Mouse (Mus musculus) stomach, postnatal 0 days (tissue): ENCODE measurements around the gene Tmem205. TPM values are rescaled to one million over a fixed set of nuclear protein-coding genes. Genes with fewer than 3 reads are reported as not detected.

Source experiments
- ATAC-seq: fragments of 200-750 bp; cut with Nextera tagmentation; 2 replicates; pipeline ENCODE4 v1.8.0; 2017; ENCODE audit not compliant: low FRiP score, low TSS enrichment
- DNase-seq: peaks from one replicate; pipeline ENCODE4 v3.0.0-alpha.2; 2016; ENCODE audit warnings: low spot score
- H3K27ac ChIP-seq: fragments of 300-500 bp; sonication (generic); replicated peaks from 2 replicates; pipeline ENCODE4 v1.5.1; 2014; ENCODE audit warnings: mild to moderate bottlenecking, control low read depth
- H3K27me3 ChIP-seq: fragments of 300-500 bp; sonication (generic); 2 replicates; pipeline ENCODE4 v1.6.1; 2014; ENCODE audit warnings: low read length; ENCODE audit not compliant: control insufficient read depth, insufficient read depth
- H3K36me3 ChIP-seq: fragments of 300-500 bp; sonication (generic); 2 replicates; pipeline ENCODE4 v1.6.1; 2014; ENCODE audit warnings: low read length, mixed read lengths; ENCODE audit not compliant: control insufficient read depth, insufficient read depth
- H3K4me1 ChIP-seq: fragments of 300-500 bp; sonication (generic); replicated peaks from 2 replicates; pipeline ENCODE4 v1.6.1; 2014; ENCODE audit warnings: antibody characterized with exemption; ENCODE audit not compliant: control insufficient read depth, insufficient read depth
- H3K4me2 ChIP-seq: fragments of 300-500 bp; sonication (generic); replicated peaks from 2 replicates; pipeline ENCODE4 v1.6.1; 2014; ENCODE audit warnings: low read depth, mild to moderate bottlenecking, control low read depth, moderate library complexity
- H3K4me3 ChIP-seq: fragments of 300-500 bp; sonication (generic); 2 replicates; pipeline ENCODE4 v1.5.1; 2014; ENCODE audit warnings: low read depth, low read length, control low read depth
- H3K9ac ChIP-seq: fragments of 300-500 bp; sonication (generic); 2 replicates; pipeline ENCODE4 v1.6.1; 2014; ENCODE audit warnings: mild to moderate bottlenecking, low read length, control low read depth, mixed read lengths
- H3K9me3 ChIP-seq: fragments of 300-500 bp; sonication (generic); 2 replicates; pipeline ENCODE4 v1.6.1; 2016; ENCODE audit warnings: low read length; ENCODE audit not compliant: control insufficient read depth
- CTCF ChIP-seq: IDR thresholded peaks from 2 replicates; pipeline ENCODE4 v1.5.1; 2016; ENCODE audit warnings: antibody characterized with exemption, low read depth, mild to moderate bottlenecking, moderate library complexity
- EP300 ChIP-seq: optimal IDR thresholded peaks from 2 replicates; pipeline ENCODE3; 2016; ENCODE audit warnings: antibody characterized with exemption
- WGBS: fragments of 180-500 bp; shearing (Covaris S2); extraction: QIAGEN DNeasy Blood & Tissue Kit; methylation state at CpG from one replicate; pipeline ENCODE4 v1.1.7; 2014; 5-methylcytosine and 5-hydroxymethylcytosine counted together
- polyA plus RNA-seq: library from polyadenylated mRNA; unstranded; fragments of >200 nt; fragmentation: Nextera tagmentation; extraction: Ambion mirVana; gene quantifications from 2 replicates; pipeline ENCODE4 v1.2.1, GENCODE M21; 2015

Gene Tmem205
- polyA plus RNA-seq, 1 experiment from 2014 or later: 95.0 TPM

DNA sequence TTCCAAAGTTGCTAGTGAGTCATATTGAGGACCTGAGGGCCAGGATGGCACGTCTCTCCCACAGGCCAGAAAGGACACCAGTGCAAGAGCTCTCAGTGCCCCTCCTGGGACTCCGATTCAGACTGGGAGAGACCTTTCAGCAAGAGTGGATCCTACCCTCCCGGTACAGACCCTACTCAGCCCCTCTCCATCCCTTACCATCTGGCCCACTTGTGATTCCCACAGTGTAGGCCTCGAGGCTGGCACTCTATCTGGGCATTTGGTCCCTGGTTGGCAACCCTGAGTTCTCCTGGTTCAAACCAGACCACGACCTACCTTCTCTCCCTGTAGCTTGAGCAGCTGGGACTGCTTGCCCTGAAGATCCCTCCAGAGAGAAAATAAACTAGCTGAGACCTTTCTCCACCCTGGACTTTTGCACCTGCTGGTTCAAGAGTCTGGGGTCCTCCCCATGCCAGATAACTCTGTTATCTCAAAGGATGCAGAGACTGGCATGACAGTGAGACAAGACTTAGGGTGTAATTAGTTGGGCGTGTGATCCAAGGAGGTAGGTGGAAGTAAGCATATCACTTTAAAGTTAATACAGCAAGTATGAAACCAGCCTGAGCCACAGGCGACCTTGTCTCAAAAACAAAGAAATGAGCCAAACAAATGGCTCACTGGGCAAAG lies 8.2 kb upstream of the Tmem205 start:
- H3K4me2 ChIP-seq: no peak overlapping the region
- no peak for DNase-seq

DNA sequence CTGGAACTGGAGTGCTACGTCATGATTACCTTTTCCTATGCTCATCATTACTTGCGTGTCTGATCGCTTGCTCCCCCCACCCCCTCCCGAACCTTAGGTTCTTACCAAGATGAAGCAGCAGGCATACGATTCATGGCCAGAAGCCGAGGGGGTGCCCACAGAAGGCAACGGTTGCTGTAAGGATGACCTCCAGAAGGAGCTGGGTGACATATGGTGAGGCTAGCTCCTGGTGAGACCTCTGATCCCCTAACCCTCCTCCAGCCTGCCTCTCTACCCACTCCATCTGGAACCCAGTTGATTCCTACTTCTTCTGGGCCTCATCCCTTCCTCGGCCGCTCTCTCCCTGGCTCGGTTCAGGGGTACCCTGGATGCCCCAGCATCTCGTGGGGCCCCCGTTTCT lies 6.7 kb upstream of the Tmem205 start:
- no peak overlapping the region for H3K27ac ChIP-seq
- no peaks in the 10 kb centered on the region for H3K36me3 ChIP-seq
- no peak overlapping the region for H3K9ac ChIP-seq
- 0 out of 2 replicates have a peak, but pooled peaks cover 2% of the 10 kb centered on the region for H3K4me1 ChIP-seq
- ATAC-seq: no peak
- DNase-seq: no peak
- TF ChIP-seq EP300: no peak
- TF ChIP-seq CTCF: no peak
- H3K9me3 ChIP-seq: no peaks in the 10 kb centered on the region
- 91% methylated on average over 12 of the region's 12 CpGs for WGBS
- H3K27me3 ChIP-seq: no peaks in the 10 kb centered on the region
- no peak overlapping the region for H3K4me2 ChIP-seq
- H3K4me3 ChIP-seq: no peak overlapping the region

More for the DNA sequence above, 8.2 kb upstream of the Tmem205 start:
- Histone ChIP-seq H3K4me3 (no peak overlapping the region), H3K9ac (no peak overlapping the region), H3K36me3 (no peaks in the 10 kb centered on the region), H3K27me3 (no peaks in the 10 kb centered on the region), H3K9me3 (no peaks in the 10 kb centered on the region), H3K4me1 (0 out of 2 replicates have a peak, but pooled peaks cover 2% of the 10 kb centered on the region), H3K27ac (no peak overlapping the region)
- ATAC-seq: no peak
- TF ChIP-seq CTCF (no peak), EP300 (no peak)
- WGBS: 84% methylated on average over 7 of the region's 7 CpGs

GRCm38 (mm10) chr9:21932445-21933137 lies 5.2 kb upstream of the Tmem205 start:
- H3K4me3 ChIP-seq: no peak overlapping the region
- ATAC-seq: no peak
- no peak overlapping the region for H3K9ac ChIP-seq
- no peak overlapping the region for H3K4me2 ChIP-seq
- H3K36me3 ChIP-seq: no peaks in the 10 kb centered on the region
- H3K9me3 ChIP-seq: no peaks in the 10 kb centered on the region
- H3K4me1 ChIP-seq: 0 out of 2 replicates have a peak, but pooled peaks cover 2% of the 10 kb centered on the region
- H3K27ac ChIP-seq: no peak overlapping the region
- DNase-seq: no peak
- no peak for TF ChIP-seq EP300
- 47% methylated on average over 12 of the region's 12 CpGs for WGBS
- H3K27me3 ChIP-seq: no peaks in the 10 kb centered on the region

- 56% methylated on average over 2 of the region's 2 CpGs for WGBS
- Histone ChIP-seq H3K36me3 (no peaks in the 10 kb centered on the region), H3K27me3 (no peaks in the 10 kb centered on the region), H3K9me3 (no peaks in the 10 kb centered on the region), H3K9ac (no peak overlapping the region), H3K4me3 (no peak overlapping the region), H3K27ac (no peak overlapping the region), H3K4me2 (no peak overlapping the region), H3K4me1 (0 out of 2 replicates have a peak, but pooled peaks cover 2% of the 10 kb centered on the region)
- DNase-seq (no peak), ATAC-seq (no peak)
- TF ChIP-seq EP300: no peak
- no peak for TF ChIP-seq CTCF
These were observed 4.7 kb upstream of the Tmem205 start for GRCm38 (mm10) chr9:21932006-21932405.

- Histone ChIP-seq H3K27me3 (no peaks in the 10 kb centered on the region), H3K9ac (no peak overlapping the region), H3K4me3 (no peak overlapping the region), H3K4me2 (no peak overlapping the region), H3K4me1 (0 out of 2 replicates have a peak, but pooled peaks cover 6% of the 10 kb centered on the region), H3K27ac (no peak overlapping the region), H3K36me3 (no peaks in the 10 kb centered on the region), H3K9me3 (no peaks in the 10 kb centered on the region)
- TF ChIP-seq CTCF (no peak), EP300 (no peak)
- no peak for ATAC-seq
- no peak for DNase-seq
- WGBS: 73% methylated on average over 3 of the region's 3 CpGs
These were observed 1.9 kb upstream of the Tmem205 start for GRCm38 (mm10) chr9:21929208-21929607.

GRCm38 (mm10) chr9:21926784-21927183 lies 572 bp downstream of the Tmem205 start:
- H3K36me3 ChIP-seq: no peaks in the 10 kb centered on the region
- H3K27ac ChIP-seq: peak overlapping the region; percentile 79
- H3K4me3 ChIP-seq: peak overlapping the region; percentile 47
- ATAC-seq (no peak), DNase-seq (no peak)
- H3K4me1 ChIP-seq: 0 out of 2 replicates have a peak, but pooled peaks cover 6% of the 10 kb centered on the region
- under 1% methylated on average over 6 of the region's 6 CpGs for WGBS
- no peaks in the 10 kb centered on the region for H3K9me3 ChIP-seq
- no peaks in the 10 kb centered on the region for H3K27me3 ChIP-seq
- peak overlapping the region; percentile 60 for H3K4me2 ChIP-seq
- peak overlapping the region; percentile 60 for H3K9ac ChIP-seq
- TF ChIP-seq EP300 (no peak), CTCF (no peak)
